Mouse (Mus musculus) stomach, embryonic 16.5 days (tissue): ENCODE measurements around the gene Sept6. TPM values are rescaled to one million over a fixed set of nuclear protein-coding genes. Genes with fewer than 3 reads are reported as not detected.

ENCODE experiments used
- ATAC-seq: fragments of 200-750 bp; cut with Nextera tagmentation; 2 replicates; pipeline ENCODE4 v1.8.0; 2017; ENCODE audit warnings: moderate number of reproducible peaks, moderate TSS enrichment; ENCODE audit not compliant: insufficient read depth, low FRiP score
- H3K27ac ChIP-seq: fragments of 300-500 bp; sonication (generic); 2 replicates; pipeline ENCODE4 v1.5.1; 2014; ENCODE audit warnings: low read length
- H3K27me3 ChIP-seq: fragments of 300-500 bp; sonication (generic); 2 replicates; pipeline ENCODE4 v1.6.1; 2014; ENCODE audit warnings: low read length, control low read depth, mixed read lengths; ENCODE audit not compliant: control insufficient read depth, insufficient read depth
- H3K36me3 ChIP-seq: fragments of 300-500 bp; sonication (generic); 2 replicates; pipeline ENCODE4 v1.6.1; 2014; ENCODE audit warnings: low read length; ENCODE audit not compliant: control insufficient read depth, insufficient read depth
- H3K4me1 ChIP-seq: fragments of 300-500 bp; sonication (generic); 2 replicates; pipeline ENCODE4 v1.6.1; 2014; ENCODE audit warnings: low read length, control low read depth, mixed read lengths; ENCODE audit not compliant: control insufficient read depth, insufficient read depth
- H3K4me2 ChIP-seq: fragments of 300-500 bp; sonication (generic); 2 replicates; pipeline ENCODE4 v1.6.1; 2014; ENCODE audit warnings: low read depth, low read length, mixed read lengths
- H3K4me3 ChIP-seq: fragments of 300-500 bp; sonication (generic); replicated peaks from 2 replicates; pipeline ENCODE4 v1.5.1; 2014; ENCODE audit warnings: mild to moderate bottlenecking, low read length
- H3K9ac ChIP-seq: fragments of 300-500 bp; sonication (generic); 2 replicates; pipeline ENCODE4 v1.6.1; 2014; ENCODE audit warnings: low read length
- H3K9me3 ChIP-seq: fragments of 300-500 bp; sonication (generic); replicated peaks from 2 replicates; pipeline ENCODE4 v1.6.1; 2016; ENCODE audit warnings: low read length, control low read depth; ENCODE audit not compliant: control insufficient read depth
- WGBS: fragments of 180-500 bp; shearing (Covaris S2); extraction: QIAGEN DNeasy Blood & Tissue Kit; methylation state at CpG from one replicate; pipeline ENCODE4 v1.1.7; 2014; 5-methylcytosine and 5-hydroxymethylcytosine counted together
- polyA plus RNA-seq: library from polyadenylated mRNA; unstranded; fragments of >200 nt; fragmentation: Nextera tagmentation; extraction: Ambion mirVana; gene quantifications from 2 replicates; pipeline ENCODE4 v1.2.1, GENCODE M21; 2015

Sept6 gene
- polyA plus RNA-seq, 1 experiment from 2014 or later: 15.6 TPM

DNA sequence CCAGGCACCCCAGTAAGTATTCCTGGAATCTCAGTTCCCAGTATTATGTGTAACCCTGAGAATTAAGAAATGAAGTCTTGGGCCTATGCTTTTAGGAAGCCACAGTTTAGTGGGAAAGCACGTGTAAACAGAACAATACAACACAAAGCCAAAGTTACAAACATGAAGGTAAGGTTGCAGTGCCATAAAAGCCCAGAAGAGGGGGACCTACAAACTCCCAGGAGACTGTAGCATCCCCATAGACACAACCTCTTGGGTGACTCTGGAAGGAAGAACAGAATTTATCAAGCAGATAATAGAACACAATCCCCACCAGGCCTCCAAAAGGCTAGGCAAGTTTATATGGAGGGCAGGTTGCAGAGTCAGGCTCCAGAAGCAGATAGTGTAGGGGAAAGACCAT is 61.0 kb downstream of the Sept6 start:
- Histone ChIP-seq H3K4me1 (no peaks in the 10 kb centered on the region), H3K9me3 (no peaks in the 10 kb centered on the region), H3K9ac (no peak overlapping the region), H3K36me3 (no peaks in the 10 kb centered on the region), H3K4me2 (no peak overlapping the region), H3K27me3 (no peaks in the 10 kb centered on the region), H3K4me3 (no peak overlapping the region), H3K27ac (no peak overlapping the region)
- 43% methylated on average over 1 of the region's 1 CpGs for WGBS
- no peak for ATAC-seq

DNA sequence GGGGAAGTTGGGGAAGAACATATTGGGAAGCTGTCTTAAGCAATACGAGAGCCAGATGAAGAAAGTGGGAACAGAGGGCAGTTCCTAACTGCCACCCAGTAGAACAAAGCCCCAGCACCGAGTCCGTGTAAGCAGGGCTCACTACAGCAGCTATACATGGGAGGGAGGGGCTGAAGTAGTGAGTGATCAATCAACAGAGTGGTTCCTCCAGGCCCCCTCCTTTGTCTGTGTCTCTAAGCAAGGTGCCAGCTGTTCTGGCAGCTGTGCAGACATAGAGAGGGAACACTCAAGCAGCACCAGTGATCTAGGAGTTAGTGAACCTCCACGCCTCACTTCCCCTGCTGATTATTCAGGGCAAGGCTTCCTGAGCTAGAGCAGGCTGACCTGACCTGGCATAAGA is 61.9 kb downstream of the Sept6 start:
- no peaks in the 10 kb centered on the region for H3K27me3 ChIP-seq
- H3K36me3 ChIP-seq: no peaks in the 10 kb centered on the region
- no peak overlapping the region for H3K9ac ChIP-seq
- no peak overlapping the region for H3K27ac ChIP-seq
- H3K4me1 ChIP-seq: no peaks in the 10 kb centered on the region
- no peak for ATAC-seq
- H3K9me3 ChIP-seq: no peaks in the 10 kb centered on the region
- no peak overlapping the region for H3K4me3 ChIP-seq
- no peak overlapping the region for H3K4me2 ChIP-seq
- WGBS: 68% methylated on average over 4 of the region's 4 CpGs

DNA sequence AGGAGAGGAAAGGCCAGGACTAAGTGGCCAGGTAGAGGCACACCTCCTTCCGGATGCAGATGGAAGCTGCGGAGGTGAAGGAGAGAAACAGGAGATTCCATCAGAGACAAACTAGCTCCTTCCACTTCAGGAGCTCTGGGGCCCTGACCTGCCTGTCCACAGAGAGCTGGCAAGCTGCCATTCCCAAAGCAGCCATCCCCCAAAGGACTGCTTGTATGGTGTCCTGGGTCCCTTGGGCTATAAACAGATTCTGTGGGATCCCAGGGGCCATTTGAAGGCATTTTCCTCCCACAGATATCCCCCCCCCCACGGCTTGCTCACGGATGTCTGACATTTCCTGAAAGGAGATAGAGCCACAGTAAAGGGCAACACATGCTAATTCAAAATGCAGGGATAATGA is 62.8 kb downstream of the Sept6 start:
- Histone ChIP-seq H3K4me3 (no peak overlapping the region), H3K27ac (no peak overlapping the region), H3K9ac (no peak overlapping the region), H3K9me3 (no peaks in the 10 kb centered on the region), H3K4me1 (no peaks in the 10 kb centered on the region), H3K27me3 (no peaks in the 10 kb centered on the region), H3K36me3 (no peaks in the 10 kb centered on the region), H3K4me2 (no peak overlapping the region)
- 72% methylated on average over 4 of the region's 4 CpGs for WGBS
- no peak for ATAC-seq

DNA sequence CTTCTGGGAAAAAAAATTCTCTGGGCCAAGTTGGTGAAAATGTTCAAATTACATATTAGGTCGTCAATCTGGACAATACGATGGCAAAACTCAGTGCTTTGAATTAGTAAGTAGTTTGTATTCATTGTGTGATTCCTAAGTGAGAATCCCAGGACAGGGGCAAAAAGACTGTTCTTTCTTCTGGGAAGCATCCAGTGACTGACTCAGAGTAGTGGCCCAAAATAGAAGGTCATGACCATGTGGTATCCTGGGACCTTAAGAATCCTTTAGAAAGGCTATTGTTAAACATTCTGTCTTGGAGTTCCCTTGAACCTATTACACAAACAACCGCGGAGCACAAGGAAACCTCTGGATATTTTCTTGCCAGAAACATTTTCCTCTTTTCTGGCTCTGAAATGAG is 70.2 kb downstream of the Sept6 start:
- no peak overlapping the region for H3K4me3 ChIP-seq
- no peaks in the 10 kb centered on the region for H3K4me1 ChIP-seq
- no peak overlapping the region for H3K9ac ChIP-seq
- H3K27me3 ChIP-seq: no peaks in the 10 kb centered on the region
- H3K9me3 ChIP-seq: no peaks in the 10 kb centered on the region
- no peak overlapping the region for H3K4me2 ChIP-seq
- H3K36me3 ChIP-seq: no peaks in the 10 kb centered on the region
- 85% methylated on average over 4 of the region's 4 CpGs for WGBS
- H3K27ac ChIP-seq: no peak overlapping the region
- ATAC-seq: no peak

DNA sequence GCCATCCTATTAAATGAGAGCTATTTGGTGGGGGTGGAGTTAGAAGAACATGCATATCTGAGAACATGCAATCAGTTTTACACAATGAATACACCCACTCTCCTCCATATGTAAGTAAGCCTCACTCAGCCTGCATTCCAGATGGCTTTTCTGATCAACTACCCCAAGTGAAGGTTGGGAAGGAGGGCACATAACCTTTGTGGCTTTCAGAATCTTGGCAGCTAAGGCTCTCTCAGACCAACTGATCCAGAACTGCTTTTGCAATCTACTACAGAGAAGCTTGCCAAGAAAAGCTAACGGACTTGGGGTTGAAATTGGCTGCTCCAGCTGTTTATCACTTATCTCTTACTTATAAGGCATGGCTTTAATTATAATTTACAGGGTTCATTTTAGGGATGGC is 73.8 kb downstream of the Sept6 start:
- Histone ChIP-seq H3K4me3 (no peak overlapping the region), H3K27me3 (no peaks in the 10 kb centered on the region), H3K4me2 (no peak overlapping the region), H3K27ac (no peak overlapping the region), H3K9me3 (no peaks in the 10 kb centered on the region), H3K36me3 (no peaks in the 10 kb centered on the region), H3K9ac (no peak overlapping the region), H3K4me1 (no peaks in the 10 kb centered on the region)
- no peak for ATAC-seq
- 71% methylated on average over 1 of the region's 1 CpGs for WGBS

DNA sequence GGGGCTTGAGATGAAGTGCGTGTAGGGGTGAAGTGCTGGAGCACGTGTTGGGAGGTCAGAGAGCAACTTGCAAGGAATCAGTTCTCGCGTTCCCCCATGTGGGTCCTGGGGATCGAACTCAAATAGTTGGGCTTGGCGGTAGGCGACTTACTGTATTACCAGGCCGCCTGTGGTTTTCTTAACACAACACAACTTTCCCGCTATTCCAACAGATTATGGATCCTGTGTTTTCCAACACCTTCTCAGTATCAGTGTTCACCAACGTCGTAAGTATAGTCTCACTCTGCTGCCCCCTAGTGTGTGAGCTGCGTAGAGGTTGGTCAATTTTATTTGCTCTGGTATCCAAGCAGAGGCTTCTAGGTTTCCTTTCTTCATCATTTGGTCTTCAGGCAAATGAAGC is 80.3 kb downstream of the Sept6 start:
- WGBS: 46% methylated on average over 12 of the region's 12 CpGs
- Histone ChIP-seq H3K36me3 (no peaks in the 10 kb centered on the region), H3K4me2 (no peak overlapping the region), H3K4me1 (no peaks in the 10 kb centered on the region), H3K4me3 (no peak overlapping the region), H3K9ac (no peak overlapping the region), H3K9me3 (no peaks in the 10 kb centered on the region), H3K27ac (no peak overlapping the region), H3K27me3 (no peaks in the 10 kb centered on the region)
- ATAC-seq: no peak

DNA sequence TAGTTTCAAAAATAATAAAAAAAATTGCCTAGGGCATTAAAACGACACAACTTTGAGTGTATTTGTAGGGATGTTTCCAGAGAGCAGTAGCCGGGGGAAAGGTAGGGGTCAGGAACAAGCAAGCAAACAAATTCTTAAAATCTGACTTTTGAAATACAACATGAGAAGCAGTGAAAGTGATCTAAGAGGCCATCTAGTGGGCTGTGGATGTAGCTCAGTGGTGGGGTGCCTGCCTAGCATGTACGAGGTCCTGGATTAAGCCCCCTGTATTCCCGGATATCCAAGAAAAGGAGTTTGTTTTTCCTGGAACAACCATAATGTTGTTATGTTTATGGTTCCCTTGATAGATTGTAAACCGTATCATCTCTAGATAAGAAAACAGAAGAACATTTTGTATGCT is 85.1 kb downstream of the Sept6 start:
- Histone ChIP-seq H3K9me3 (no peaks in the 10 kb centered on the region), H3K4me2 (no peak overlapping the region), H3K27ac (no peak overlapping the region), H3K4me3 (no peak overlapping the region), H3K27me3 (no peaks in the 10 kb centered on the region), H3K36me3 (no peaks in the 10 kb centered on the region), H3K9ac (no peak overlapping the region), H3K4me1 (no peaks in the 10 kb centered on the region)
- 28% methylated on average over 5 of the region's 5 CpGs for WGBS
- ATAC-seq: no peak

DNA sequence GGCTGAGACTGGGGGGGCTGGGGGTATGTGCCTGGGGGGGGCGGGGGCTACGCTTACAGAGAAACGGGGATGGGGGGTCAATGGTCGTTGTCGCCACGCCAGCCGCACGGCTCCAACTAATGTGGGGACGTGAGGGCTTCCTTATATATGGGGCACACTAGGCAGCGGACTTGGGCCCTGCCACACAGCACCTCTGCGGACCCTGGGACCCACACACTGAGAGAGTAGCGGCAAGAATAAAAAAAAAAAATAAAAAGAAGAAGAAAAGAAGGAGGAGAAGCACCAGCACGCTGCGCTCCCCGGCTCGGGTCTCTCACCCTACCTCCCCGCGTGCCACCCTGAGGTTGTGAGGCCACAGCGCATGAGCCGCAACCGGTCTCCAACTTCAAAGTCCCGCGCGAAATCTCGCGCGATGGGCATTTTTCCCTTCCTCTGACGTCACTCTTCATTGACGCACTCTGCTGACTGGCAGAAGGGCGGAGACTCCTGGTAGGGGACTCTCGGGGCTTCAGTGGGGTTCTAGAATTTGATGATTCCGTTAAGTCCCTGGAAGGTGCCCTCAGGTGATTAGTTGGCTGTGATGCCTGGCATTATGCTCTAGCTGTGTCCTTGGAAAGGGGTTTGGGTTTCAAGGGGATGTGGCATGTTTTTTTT is 88.4 kb downstream of the Sept6 start:
- peak; percentile 92 for ATAC-seq
- Histone ChIP-seq H3K36me3 (no peaks in the 10 kb centered on the region), H3K9me3 (no peaks in the 10 kb centered on the region), H3K27me3 (no peaks in the 10 kb centered on the region), H3K9ac (peak overlapping the region; percentile 75), H3K4me3 (peak overlapping the region; percentile 60), H3K4me1 (no peaks in the 10 kb centered on the region), H3K4me2 (peak overlapping the region; percentile 68), H3K27ac (no peak overlapping the region; the same call in 1 of the 2 replicates)
- 17% methylated on average over 31 of the region's 32 CpGs for WGBS

DNA sequence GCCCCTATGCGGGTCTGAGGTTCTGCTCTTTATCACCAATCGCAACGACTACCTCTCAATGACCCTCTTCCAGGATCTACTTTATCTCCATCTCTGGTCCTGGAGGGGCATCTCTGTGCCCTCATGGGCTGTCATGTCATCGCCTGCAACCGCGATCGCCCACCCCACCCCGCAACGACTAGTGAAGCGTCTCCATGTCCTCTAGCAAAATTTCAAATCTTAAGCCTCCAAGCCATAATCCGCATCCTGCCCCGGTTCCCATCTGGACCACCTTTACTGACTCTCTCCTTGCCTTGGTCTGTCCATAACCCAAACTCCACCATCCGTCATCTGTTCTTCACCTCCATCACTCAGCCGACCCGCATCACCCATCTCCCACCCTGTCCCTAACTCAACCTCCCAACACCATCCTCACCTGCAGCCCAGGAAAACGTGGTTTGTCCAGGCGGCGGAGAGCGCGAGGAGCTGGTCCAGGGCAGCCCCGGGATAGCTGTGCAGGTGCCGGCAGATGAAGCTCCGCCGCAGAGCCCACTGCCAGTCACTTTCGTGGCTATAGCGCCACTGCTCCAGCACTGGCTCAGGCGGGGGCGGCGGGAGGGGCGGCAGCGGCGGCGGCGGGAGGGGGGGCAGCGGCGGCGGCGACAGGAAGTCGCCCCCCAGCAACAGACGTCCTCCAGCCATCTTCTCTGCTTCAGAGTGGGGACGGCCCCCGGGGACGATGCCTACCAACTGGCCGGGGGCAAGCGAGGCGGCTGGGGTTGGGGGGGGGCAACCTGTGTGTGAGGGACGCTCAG is 89.1 kb downstream of the Sept6 start, which contains the start of gene Nkrf:
TSS of gene Nkrf (minus strand) at position 579 of the 794 bp plus-strand sequence.
- peak; percentile 78; the same call in 1 of the 2 replicates for ATAC-seq
- Histone ChIP-seq H3K27me3 (no peaks in the 10 kb centered on the region), H3K4me2 (peak within 1 kb of the TSS; percentile 68), H3K4me3 (peak within 1 kb of the TSS; percentile 60), H3K4me1 (no peaks in the 10 kb centered on the region), H3K27ac (no peak within 1 kb of the TSS; the same call in 1 of the 2 replicates), H3K36me3 (no peaks in the 10 kb centered on the region), H3K9me3 (no peaks in the 10 kb centered on the region), H3K9ac (peak within 1 kb of the TSS; percentile 75)
- 17% methylated on average over 30 of the region's 47 CpGs for WGBS
